Mouse (Mus musculus): Measurements from ENCODE around the gene Olfr338. TPM values are rescaled to one million over a fixed set of nuclear protein-coding genes. Genes with fewer than 3 reads are reported as not detected.
"Not testable (repeated sequence)": the region's sequence is repeated elsewhere in the genome, so short reads cannot be mapped to it uniquely, and the experiment has no call there.

Gene Olfr338
- polyA plus RNA-seq (2014; fragmentation: Nextera tagmentation; extraction: Ambion mirVana), result not detected in 2 replicates

- ATAC-seq (ENCODE audit: insufficient read depth) (no peak), DNase-seq (no peak)
- Histone ChIP-seq H3K4me2 (no peak within 1 kb of the TSS), H3K27ac (ENCODE audit: low read depth) (no peak within 1 kb of the TSS), H3K9me3 (ENCODE audit: low read depth, low read length) (no peaks in the 10 kb centered on the region), H3K9ac (no peak within 1 kb of the TSS), H3K36me3 (ENCODE audit: insufficient read depth) (no peaks in the 10 kb centered on the region), H3K4me1 (ENCODE audit: insufficient read depth) (no peaks in the 10 kb centered on the region), H3K4me3 (ENCODE audit: low read depth, low read length) (no peak within 1 kb of the TSS), H3K27me3 (ENCODE audit: insufficient read depth, low read length) (no peaks in the 10 kb centered on the region)
- no peak for TF ChIP-seq CTCF (IDR thresholded peaks at IDR 0.05; ENCODE audit: low read depth)
Measured at GRCm38 (mm10) chr2:36373219-36373618, at the start of gene Olfr338. TSS of gene Olfr338 (plus strand) at chr2:36373519.

- not testable (repeated sequence) for H3K27ac ChIP-seq (ENCODE audit: low read depth); H3K4me1 ChIP-seq (ENCODE audit: insufficient read depth); ATAC-seq (ENCODE audit: insufficient read depth); H3K36me3 ChIP-seq (ENCODE audit: insufficient read depth); H3K9ac ChIP-seq; H3K4me3 ChIP-seq (ENCODE audit: low read depth, low read length); H3K4me2 ChIP-seq; DNase-seq; H3K27me3 ChIP-seq (ENCODE audit: insufficient read depth, low read length); H3K9me3 ChIP-seq (ENCODE audit: low read depth, low read length)
- WGBS, result 84% methylated on average over 3 of the region's 3 CpGs
Measured at GRCm38 (mm10) chr2:36415174-36415573, 41.9 kb downstream of the Olfr338 start.

GRCm38 (mm10) chr2:36415591-36415990 lies 42.3 kb downstream of the Olfr338 start:
- not testable (repeated sequence) for DNase-seq; H3K27me3 ChIP-seq (ENCODE audit: insufficient read depth, low read length); H3K4me2 ChIP-seq; H3K36me3 ChIP-seq (ENCODE audit: insufficient read depth); H3K4me1 ChIP-seq (ENCODE audit: insufficient read depth); ATAC-seq (ENCODE audit: insufficient read depth); H3K9me3 ChIP-seq (ENCODE audit: low read depth, low read length); H3K4me3 ChIP-seq (ENCODE audit: low read depth, low read length); H3K27ac ChIP-seq (ENCODE audit: low read depth); H3K9ac ChIP-seq
- 86% methylated on average over 7 of the region's 7 CpGs for WGBS

GRCm38 (mm10) chr2:36418647-36419046 lies 45.3 kb downstream of the Olfr338 start, which contains the start of gene Olfr339:
TSS of gene Olfr339 (plus strand) at chr2:36418947.
- no peaks in the 10 kb centered on the region for H3K4me1 ChIP-seq (ENCODE audit: insufficient read depth)
- H3K9me3 ChIP-seq (ENCODE audit: low read depth, low read length), result no peaks in the 10 kb centered on the region
- TF ChIP-seq CTCF (IDR thresholded peaks at IDR 0.05; ENCODE audit: low read depth), result no peak
- no peaks in the 10 kb centered on the region for H3K27me3 ChIP-seq (ENCODE audit: insufficient read depth, low read length)
- DNase-seq (no peak), ATAC-seq (ENCODE audit: insufficient read depth) (no peak)
- H3K4me3 ChIP-seq (ENCODE audit: low read depth, low read length), result no peak within 1 kb of the TSS
- 80% methylated on average over 3 of the region's 3 CpGs for WGBS
- H3K27ac ChIP-seq (ENCODE audit: low read depth), result no peak within 1 kb of the TSS
- H3K36me3 ChIP-seq (ENCODE audit: insufficient read depth), result no peaks in the 10 kb centered on the region
- no peak within 1 kb of the TSS for H3K4me2 ChIP-seq
- no peak within 1 kb of the TSS for H3K9ac ChIP-seq

Other genes with a start within 250 kb of the Olfr338 start
- gene Mrrf, start 237.1 kb upstream of the Olfr338 start, polyA plus RNA-seq (2014; fragmentation: Nextera tagmentation; extraction: Ambion mirVana), result 30.4 and 42.3 TPM in 2 replicates
- gene Rbm18, start 236.7 kb upstream of the Olfr338 start, polyA plus RNA-seq (2014; fragmentation: Nextera tagmentation; extraction: Ambion mirVana), result 71.1 and 76.4 TPM in 2 replicates
- gene Ptgs1, start 143.1 kb upstream of the Olfr338 start, polyA plus RNA-seq (2014; fragmentation: Nextera tagmentation; extraction: Ambion mirVana), result 30.2 and 33.4 TPM in 2 replicates
- gene Olfr339, start 45.4 kb downstream of the Olfr338 start, polyA plus RNA-seq (2014; fragmentation: Nextera tagmentation; extraction: Ambion mirVana), result not detected in 2 replicates
- gene Olfr340, start 79.1 kb downstream of the Olfr338 start, polyA plus RNA-seq (2014; fragmentation: Nextera tagmentation; extraction: Ambion mirVana), result not detected in 2 replicates
- not detected in 2 replicates for gene Olfr341, start 108.9 kb downstream of the Olfr338 start, polyA plus RNA-seq (2014; fragmentation: Nextera tagmentation; extraction: Ambion mirVana)
- gene Olfr342, start 151.5 kb downstream of the Olfr338 start, polyA plus RNA-seq (2014; fragmentation: Nextera tagmentation; extraction: Ambion mirVana), result not detected in 2 replicates
- not detected in 2 replicates for gene Olfr344, start 193.1 kb downstream of the Olfr338 start, polyA plus RNA-seq (2014; fragmentation: Nextera tagmentation; extraction: Ambion mirVana)

Data from lung, embryonic 14.5 days (tissue).